Mouse (Mus musculus): Measurements from ENCODE around the gene Rab1b.

DNA sequence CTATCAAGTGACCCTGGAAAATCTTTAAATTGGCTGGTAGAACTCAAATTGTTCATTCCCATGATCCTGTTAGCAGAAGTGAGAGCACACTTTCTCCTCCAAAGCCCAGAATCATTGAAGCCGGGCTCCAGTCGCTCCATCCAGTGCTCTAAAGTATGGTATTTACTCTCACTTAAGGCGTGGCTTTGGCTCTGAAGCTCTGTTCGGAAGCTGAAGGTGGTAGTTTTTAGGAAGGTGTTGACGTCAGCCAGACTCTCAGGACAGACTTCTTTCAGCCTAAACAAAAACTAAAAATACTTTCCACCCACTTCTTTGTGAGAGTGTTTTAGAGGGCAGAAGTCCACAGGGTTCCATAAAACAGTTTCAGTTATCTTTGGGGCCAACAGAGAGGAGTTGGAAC, 33.4 kb downstream of the Rab1b start:
- TF ChIP-seq CTCF (IDR thresholded peaks at IDR 0.05; ENCODE audit: borderline replicate concordance, insufficient read depth, low read length) (no peak), POLR2A (IDR thresholded peaks at IDR 0.05; ENCODE audit: low read depth, low read length) (no peak)
